Mouse (Mus musculus): Measurements from ENCODE around the gene Ctdsp1.

Ctdsp1 gene

GRCm38 (mm10) chr1:74390924-74391748, at the start of gene Ctdsp1:
Gene Ctdsp1, plus strand, starts transcription at chr1:74391509.
- peak; percentile 91 to 94 for DNase-seq

GRCm38 (mm10) chr1:74341898-74342297, 49.4 kb upstream of the Ctdsp1 start:
- DNase-seq, result no peak

GRCm38 (mm10) chr1:74342308-74342707, 49.0 kb upstream of the Ctdsp1 start:
- DNase-seq, result no peak

GRCm38 (mm10) chr1:74343161-74343560, 48.1 kb upstream of the Ctdsp1 start:
- no peak for DNase-seq

- DNase-seq, result no peak
These were observed 47.0 kb upstream of the Ctdsp1 start for GRCm38 (mm10) chr1:74344163-74344916.

DNA sequence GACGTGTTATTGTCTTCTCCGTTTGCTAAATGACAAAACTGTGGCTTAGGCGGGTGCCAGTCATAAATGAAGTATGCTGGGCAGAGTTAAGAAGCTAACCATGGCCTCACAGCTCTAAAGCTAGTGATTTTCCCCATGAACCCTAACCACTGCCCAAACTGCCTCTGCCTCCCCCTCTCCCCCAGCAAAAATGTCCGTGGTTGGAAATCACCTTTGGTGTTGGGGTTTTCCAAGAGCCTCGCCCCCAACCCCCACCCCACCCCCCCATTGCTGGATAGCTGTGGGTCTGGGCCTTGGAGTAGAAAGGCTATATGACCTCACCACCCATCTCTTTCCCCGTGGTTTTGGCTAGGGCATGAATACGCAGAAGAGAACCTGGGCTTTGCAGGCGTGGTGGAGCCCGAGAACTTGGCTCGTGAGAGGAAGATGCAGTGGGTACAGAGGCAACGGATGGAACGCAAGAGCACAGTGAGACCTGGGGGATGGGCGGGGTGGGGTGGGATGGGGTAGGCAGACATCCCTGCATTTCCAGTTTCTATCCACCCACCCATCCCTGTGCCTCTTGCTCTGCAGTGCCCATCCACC, 40.0 kb upstream of the Ctdsp1 start:
- DNase-seq, result no peak

GRCm38 (mm10) chr1:74352532-74353096, 38.7 kb upstream of the Ctdsp1 start:
- no peak for DNase-seq

DNA sequence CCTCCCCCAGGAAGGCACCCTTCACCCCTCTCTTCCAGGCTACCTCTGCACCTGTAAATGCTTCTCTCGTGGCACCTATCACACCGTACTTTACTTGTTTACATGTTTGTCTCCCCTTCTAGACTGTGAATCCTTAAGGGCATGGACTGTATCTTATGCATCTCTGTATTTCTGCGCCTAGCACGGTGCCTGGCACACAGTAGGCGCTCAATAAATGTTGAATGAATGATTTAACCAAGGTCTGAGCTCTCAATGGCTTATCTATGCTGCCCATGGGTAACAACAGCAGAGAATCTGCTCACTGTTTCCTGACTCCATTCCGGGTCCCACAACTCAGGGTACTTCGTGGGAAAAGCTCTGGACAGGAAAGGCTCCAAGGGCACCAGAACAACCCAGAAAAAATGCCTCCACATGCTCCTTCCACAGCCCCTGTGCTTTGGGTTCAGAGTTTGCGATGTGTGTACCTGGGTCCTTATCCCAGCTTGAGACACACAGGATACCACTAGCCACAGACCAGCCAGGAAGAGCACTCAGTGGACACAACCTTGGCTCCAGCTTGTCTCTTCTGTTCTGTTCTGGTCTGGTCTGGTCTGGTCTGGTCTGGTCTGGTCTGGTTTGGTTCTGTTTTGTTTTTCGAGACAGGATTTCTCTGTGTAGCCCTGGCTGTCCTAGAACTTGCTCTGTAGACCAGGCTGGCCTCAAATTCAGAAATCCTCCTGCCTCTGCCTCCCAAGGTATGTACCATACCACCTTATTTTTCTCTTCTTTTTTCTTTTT, 37.7 kb upstream of the Ctdsp1 start:
- no peak for DNase-seq

DNA sequence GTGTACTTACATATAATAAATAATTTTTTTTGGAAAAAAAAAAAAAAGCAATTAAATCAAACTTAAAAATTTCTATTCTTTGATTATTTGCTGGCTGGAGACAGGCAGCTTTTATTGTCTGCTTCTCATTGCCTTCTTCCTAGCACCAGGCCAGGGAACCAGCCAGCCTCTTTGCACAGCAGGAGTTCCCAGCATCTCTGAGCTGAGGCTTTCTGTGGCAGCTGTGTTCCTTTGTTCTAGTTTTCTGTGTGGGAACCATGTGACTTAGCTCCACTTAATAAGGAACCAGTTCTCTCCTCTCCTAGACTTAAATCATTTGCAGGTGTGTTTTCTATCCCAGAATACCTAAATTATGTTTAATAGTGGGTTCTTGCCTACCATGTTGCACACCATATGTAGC, 33.8 kb upstream of the Ctdsp1 start:
- no peak for DNase-seq

DNA sequence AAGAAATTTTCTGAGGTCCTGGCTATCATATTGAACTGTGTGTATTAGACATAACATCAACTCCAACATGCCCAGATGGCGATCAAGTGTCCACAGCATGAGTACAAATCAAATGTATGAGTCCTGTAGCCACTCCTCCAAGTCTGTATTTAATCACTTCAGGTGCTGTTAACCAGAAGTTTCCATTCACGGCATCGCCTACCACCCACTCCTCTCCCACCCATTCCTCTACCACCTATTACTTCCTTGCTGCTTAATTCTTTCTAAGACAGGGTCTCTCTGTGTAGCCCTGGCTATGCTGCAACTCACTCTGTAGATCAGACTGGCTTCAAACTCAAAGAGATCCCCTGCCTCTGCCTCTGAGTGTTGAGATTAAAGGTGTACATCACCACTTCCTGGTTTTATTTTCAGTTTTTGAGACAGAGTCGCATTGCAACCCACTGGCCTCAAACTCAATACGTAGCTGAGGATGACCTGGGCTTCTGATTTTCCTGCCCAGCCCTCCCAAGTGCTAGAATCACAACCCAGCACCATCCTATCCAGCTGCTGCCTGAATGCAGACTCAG, 31.3 kb upstream of the Ctdsp1 start:
- DNase-seq, result no peak

- peak in 1 of 2 experiments; percentile 35 for DNase-seq
These were observed 29.5 kb upstream of the Ctdsp1 start, which contains the start of gene Catip for GRCm38 (mm10) chr1:74361812-74362211. Gene Catip, plus strand, starts transcription at chr1:74362108.

GRCm38 (mm10) chr1:74362325-74363229, 28.7 kb upstream of the Ctdsp1 start:
- DNase-seq, result no peak

GRCm38 (mm10) chr1:74363437-74363836, 27.9 kb upstream of the Ctdsp1 start:
- no peak for DNase-seq

GRCm38 (mm10) chr1:74364270-74364669, 27.0 kb upstream of the Ctdsp1 start:
- no peak for DNase-seq

- peak in 1 of 2 experiments; percentile 20 for DNase-seq
These were observed 23.2 kb upstream of the Ctdsp1 start for GRCm38 (mm10) chr1:74367886-74368645.

- DNase-seq, result no peak
These were observed 21.3 kb upstream of the Ctdsp1 start for GRCm38 (mm10) chr1:74370040-74370439.

- no peak for DNase-seq
These were observed 17.9 kb upstream of the Ctdsp1 start for GRCm38 (mm10) chr1:74373372-74373771.

- no peak for DNase-seq
These were observed 16.3 kb upstream of the Ctdsp1 start, which contains the start of gene Slc11a1 for GRCm38 (mm10) chr1:74374980-74375379. Gene Slc11a1, plus strand, starts transcription at chr1:74375195.

- no peak for DNase-seq
These were observed 15.7 kb upstream of the Ctdsp1 start for GRCm38 (mm10) chr1:74375561-74375960.

DNA sequence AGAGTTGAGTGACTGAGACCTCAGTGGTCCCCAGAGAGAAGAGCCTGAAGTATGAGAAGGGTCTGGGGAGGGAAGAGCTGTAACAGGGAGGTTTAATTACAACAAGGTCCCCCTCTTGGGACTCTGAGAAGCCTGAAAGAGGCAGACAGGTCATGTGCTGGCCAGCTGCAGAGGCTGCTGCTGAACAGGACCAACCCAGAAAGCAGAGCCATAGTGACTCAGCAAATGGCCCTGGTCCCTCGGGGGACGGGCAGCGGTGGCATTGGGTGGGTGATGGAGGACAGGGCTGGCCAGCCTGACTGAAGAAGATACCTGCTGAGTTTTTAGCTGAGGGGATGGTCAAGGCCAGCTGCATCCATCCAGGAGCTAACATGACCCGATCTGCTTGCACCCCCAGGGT, 14.9 kb upstream of the Ctdsp1 start:
- no peak for DNase-seq

Measured in thymus, adult 18-20 months (tissue).